Mouse (Mus musculus): ENCODE results near the gene Vrk1. TPM values are rescaled to one million over a fixed set of nuclear protein-coding genes. Genes with fewer than 3 reads are reported as not detected.

Vrk1 gene
- polyA plus RNA-seq (2016; fragmentation: Nextera tagmentation; extraction: Ambion mirVana): 62.9 and 76.4 TPM in 2 replicates

DNA sequence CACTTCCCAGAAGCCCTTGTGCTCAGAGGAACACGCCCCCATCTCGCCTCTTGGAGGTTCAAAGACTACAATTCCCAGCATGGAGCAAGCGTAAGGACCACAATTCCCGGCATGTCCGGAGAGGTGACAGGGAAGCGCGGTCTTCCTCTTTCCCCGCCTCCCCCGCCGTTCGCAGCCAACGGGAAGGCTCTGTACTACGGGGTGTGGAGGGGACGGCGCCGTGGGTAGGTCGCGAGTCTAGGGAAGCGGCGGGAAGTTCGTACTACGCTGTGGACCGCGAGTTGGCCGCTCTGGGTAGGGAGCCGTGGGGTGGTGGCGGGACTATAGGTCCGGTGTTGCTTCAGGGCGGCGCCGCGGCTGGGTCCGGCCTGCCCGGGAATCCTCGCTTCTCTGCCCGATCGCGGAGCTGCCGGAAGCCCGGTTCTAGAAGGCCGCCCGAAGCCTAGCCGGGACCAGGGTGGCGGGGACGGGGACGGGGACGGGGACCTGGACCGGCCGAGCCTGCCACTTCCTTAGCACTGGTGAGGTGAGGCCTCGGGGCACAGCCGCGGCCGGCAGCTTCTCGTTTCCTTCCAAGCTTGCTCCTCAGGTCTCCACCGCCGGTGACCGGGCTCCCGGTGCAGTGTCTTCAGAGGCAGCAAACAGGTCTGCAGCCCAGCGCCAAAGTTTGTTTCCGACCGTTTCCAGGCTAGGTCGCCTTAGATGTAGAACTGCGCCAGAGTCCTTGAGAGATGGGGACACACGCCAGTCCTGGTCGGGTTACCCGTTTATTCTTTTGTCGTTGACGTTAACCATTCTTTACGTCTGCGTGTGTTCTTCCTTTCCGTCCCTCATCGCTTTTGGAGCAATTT is at the start of gene Vrk1:
Vrk1 (plus strand) TSS at position 164 of the 851 bp plus-strand sequence.
- H3K9me3 ChIP-seq: no peaks in the 10 kb centered on the region
- peaks cover 10% of the 10 kb centered on the region; the same call in 1 of the 2 replicates for H3K4me1 ChIP-seq
- peak within 1 kb of the TSS; percentile 92 for H3K27ac ChIP-seq
- H3K4me3 ChIP-seq: peak within 1 kb of the TSS; percentile 97
- WGBS: under 1% methylated on average over 72 of the region's 72 CpGs
- DNase-seq (ENCODE audit: low spot score): peak; percentile 99
- no peaks in the 10 kb centered on the region for H3K27me3 ChIP-seq (ENCODE audit: insufficient read depth, poor library complexity, severe bottlenecking)
- H3K36me3 ChIP-seq: no peaks in the 10 kb centered on the region; the same call in none of the 2 replicates

DNA sequence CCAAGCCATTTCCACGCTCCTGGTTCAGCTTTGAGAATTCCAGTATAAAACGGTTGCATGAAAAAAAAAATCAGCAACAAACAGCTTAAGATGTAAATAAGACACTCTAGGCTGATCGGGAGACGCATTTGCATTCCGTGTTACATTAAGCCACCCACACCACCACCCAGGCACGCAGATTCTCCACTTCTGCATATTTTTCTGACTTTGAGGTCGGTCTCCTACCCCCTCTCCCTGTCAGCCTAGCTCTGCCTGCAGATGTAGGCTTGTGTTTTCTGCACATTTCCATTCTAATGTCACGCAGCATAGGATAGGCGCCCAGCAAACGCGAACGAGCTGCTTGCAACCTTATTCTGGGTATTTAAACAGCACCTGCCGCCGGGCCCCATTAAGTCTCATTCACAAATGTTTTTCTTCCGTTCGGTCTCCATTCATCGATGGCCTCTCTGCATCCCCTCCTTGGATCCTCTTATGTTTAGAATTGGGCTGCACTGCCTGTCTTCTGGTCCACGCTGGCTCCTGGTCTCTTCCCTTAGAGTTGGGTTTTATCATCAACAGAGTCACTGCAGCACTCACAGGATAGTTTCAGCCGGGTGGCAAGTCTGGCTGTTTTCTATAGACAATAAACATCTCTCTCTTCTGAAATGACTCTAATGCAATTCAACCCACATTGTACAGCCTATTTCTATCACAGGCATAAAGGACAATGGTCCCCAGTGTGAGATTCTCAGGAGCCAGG is 49.3 kb upstream of the Vrk1 start:
- Histone ChIP-seq H3K27ac (no peak overlapping the region), H3K9me3 (no peaks in the 10 kb centered on the region), H3K36me3 (no peaks in the 10 kb centered on the region), H3K4me3 (no peak overlapping the region), H3K27me3 (ENCODE audit: insufficient read depth, poor library complexity, severe bottlenecking) (peaks cover 39% of the 10 kb centered on the region), H3K4me1 (peaks cover 11% of the 10 kb centered on the region; the same call in 1 of the 2 replicates)
- 26% methylated on average over 19 of the region's 19 CpGs for WGBS
- DNase-seq (ENCODE audit: low spot score): no peak

DNA sequence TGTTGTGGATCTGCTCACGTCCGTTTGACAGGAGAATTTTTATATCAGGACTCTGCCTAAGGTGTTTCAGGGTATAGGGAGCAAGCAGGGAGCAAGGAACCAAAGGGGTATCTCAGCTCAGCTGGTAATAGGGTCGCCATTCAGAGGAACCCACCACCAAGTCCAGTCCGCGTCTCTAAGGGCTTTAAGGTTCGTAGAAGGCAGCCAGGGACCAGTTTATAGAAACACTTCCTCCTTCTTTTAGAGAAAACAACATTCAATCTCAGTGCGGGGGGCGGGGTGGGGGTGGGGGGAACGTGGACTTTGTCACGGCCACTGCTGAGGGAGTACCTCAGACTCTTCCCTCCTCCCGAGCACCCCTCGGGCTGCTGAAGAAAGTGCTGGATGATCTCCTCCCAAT is 48.4 kb upstream of the Vrk1 start:
- 10% methylated on average over 12 of the region's 12 CpGs for WGBS
- peak overlapping the region; percentile 63; the same call in 1 of the 2 replicates for H3K4me3 ChIP-seq
- H3K27me3 ChIP-seq (ENCODE audit: insufficient read depth, poor library complexity, severe bottlenecking): peaks cover 40% of the 10 kb centered on the region
- H3K9me3 ChIP-seq: no peaks in the 10 kb centered on the region
- H3K36me3 ChIP-seq: no peaks in the 10 kb centered on the region
- H3K4me1 ChIP-seq: peaks cover 7% of the 10 kb centered on the region; the same call in 1 of the 2 replicates
- DNase-seq (ENCODE audit: low spot score): no peak
- no peak overlapping the region for H3K27ac ChIP-seq

DNA sequence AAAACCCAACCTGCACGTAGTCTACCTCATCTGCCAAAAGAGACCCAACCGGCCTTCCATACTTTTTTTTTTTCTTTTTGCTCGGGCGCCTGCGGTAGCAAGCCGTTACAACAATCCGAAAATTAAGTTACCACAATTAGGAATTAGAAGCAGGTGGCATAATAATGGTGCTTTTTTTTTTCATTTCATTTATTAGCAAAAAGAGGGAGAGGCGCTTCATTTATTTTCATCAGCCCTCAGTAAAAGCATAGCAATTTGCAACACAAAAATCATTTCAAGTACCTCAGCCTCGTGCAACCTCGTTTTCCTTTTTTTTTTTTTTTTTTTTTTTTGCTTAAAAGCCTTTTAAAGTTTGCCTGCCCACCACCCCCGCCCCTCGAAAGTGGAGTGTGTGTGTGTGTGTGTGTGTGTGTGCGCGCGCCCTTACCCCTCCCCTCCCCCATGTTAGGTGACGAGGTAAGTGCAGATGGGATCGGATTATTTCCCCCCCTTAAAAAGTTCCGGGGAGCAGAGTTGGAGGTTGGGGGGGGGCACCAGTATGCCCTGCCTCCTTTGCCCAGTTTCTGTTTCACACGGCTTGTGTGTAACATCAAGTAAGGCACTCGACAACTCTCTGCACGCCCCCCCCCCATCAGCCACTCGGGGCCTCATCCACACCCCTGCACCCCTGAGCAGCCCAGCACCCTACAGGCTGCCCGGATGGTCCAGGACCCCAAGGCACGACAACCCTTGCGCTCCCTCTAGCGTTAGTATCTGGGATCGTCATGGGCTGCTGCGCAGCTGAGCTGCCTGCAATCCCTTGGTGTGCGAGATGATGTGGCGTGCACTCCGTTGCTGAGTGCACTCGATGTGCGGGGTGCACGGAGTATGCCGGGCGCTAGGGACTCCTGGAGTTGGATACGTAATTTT is 47.7 kb upstream of the Vrk1 start:
- Histone ChIP-seq H3K27ac (peak overlapping the region; percentile 44; the same call in 1 of the 2 replicates), H3K36me3 (no peaks in the 10 kb centered on the region), H3K4me1 (peaks cover 7% of the 10 kb centered on the region; the same call in 1 of the 2 replicates), H3K4me3 (peak overlapping the region; percentile 63), H3K27me3 (ENCODE audit: insufficient read depth, poor library complexity, severe bottlenecking) (peaks cover 40% of the 10 kb centered on the region), H3K9me3 (no peaks in the 10 kb centered on the region)
- DNase-seq (ENCODE audit: low spot score): peak; percentile 94
- WGBS: 2% methylated on average over 37 of the region's 37 CpGs

DNA sequence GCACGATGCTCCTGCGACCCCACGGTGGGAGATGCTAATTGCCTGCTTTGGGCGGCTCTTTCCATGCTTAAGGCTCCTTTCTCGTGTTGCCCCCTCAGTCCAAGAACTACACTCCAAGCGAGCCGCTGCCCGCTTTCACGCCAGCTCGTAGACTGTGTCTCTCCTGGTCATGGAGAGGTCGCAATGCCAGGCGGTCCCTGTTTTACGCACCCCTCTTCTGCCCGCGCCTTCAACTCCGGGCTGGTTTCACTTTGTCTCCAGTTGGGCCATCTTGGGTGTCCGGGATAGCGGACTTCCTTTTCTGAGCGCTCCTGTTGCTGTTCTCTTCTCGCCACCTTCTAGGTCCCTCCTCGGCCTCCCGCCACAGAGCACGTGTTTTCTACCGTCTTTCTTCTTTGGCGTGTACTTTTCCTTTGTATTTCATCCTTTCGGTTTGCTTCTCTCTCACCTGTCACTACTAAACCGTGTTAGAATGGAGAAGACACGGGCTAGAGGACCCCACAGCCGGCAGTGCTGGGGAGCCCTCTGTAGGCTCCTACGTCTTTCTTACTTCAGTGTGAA is 46.9 kb upstream of the Vrk1 start:
- Histone ChIP-seq H3K4me3 (peak overlapping the region; percentile 63), H3K9me3 (no peaks in the 10 kb centered on the region), H3K36me3 (no peaks in the 10 kb centered on the region), H3K27ac (peak overlapping the region; percentile 44; the same call in 1 of the 2 replicates), H3K4me1 (peaks cover 7% of the 10 kb centered on the region; the same call in 1 of the 2 replicates), H3K27me3 (ENCODE audit: insufficient read depth, poor library complexity, severe bottlenecking) (peaks cover 40% of the 10 kb centered on the region)
- DNase-seq (ENCODE audit: low spot score): no peak
- 4% methylated on average over 30 of the region's 30 CpGs for WGBS

DNA sequence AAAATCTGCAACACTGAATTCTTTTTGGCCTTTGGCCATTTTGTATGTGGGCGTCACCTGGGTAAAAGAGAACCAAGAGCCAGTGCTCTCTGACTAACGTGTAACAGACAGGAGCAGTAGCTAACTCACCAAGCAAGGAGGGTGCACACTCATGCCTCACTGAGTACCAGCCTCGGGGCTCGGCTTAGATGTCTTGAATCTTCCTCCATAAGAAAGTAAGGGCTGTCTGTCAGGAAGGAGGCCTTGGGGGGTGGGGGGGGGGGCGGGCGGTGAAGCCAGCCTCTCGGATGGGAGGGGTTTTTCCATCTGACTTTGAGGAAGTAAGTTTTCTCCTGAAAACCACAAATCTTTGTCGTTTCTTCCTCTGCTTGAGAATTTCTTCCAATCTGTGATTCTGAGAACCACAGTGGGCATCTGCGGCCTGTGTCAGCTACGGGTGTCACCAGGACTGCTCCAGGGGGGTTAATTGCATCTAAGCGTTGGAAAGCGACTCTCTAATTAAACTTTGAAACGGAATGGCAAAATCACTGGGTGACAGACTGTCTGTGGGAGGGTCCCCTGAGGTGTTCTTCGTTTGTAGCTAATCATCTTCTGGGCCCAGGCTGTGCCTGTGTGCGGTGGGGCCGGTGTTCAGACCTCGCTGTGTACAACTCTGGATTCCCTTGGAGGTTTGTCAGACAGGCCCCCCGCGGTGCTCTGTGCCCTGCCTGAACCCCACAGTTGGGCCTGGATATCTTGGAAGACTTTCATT is 43.0 kb upstream of the Vrk1 start:
- no peak for DNase-seq (ENCODE audit: low spot score)
- H3K27me3 ChIP-seq (ENCODE audit: insufficient read depth, poor library complexity, severe bottlenecking): peaks cover 26% of the 10 kb centered on the region
- 0 out of 2 replicates have a peak, but pooled peaks cover 4% of the 10 kb centered on the region for H3K4me1 ChIP-seq
- peak overlapping the region; percentile 56 for H3K4me3 ChIP-seq
- 39% methylated on average over 19 of the region's 19 CpGs for WGBS
- 0 out of 2 replicates have a peak, but pooled peaks cover 2% of the 10 kb centered on the region for H3K9me3 ChIP-seq
- no peaks in the 10 kb centered on the region for H3K36me3 ChIP-seq
- H3K27ac ChIP-seq: no peak overlapping the region

DNA sequence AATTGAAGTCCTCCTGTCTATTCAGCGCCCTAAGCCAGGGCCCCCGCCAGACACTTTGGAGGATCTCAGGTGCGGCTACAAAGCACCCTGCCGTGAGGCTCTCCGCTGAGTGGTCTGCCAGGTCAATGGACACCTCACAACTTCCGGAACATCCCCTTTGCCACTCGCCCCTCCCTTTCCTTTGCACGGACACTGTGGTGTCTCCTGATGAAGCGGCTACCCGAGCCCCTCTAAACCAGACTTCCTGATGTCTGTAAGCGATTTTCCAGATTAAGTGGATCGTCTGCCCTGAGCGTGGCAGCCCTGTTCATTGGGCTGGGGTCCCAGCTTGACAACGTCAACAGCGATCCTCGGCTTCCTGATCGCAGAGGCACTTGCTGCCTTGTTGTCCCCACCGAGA is 42.2 kb upstream of the Vrk1 start:
- H3K4me1 ChIP-seq: no peaks in the 10 kb centered on the region
- no peaks in the 10 kb centered on the region for H3K36me3 ChIP-seq
- peak overlapping the region; percentile 56 for H3K4me3 ChIP-seq
- DNase-seq (ENCODE audit: low spot score): no peak
- WGBS: 10% methylated on average over 18 of the region's 18 CpGs
- H3K9me3 ChIP-seq: 0 out of 2 replicates have a peak, but pooled peaks cover 3% of the 10 kb centered on the region
- peak overlapping the region; percentile 62; the same call in 1 of the 2 replicates for H3K27ac ChIP-seq
- peaks cover 26% of the 10 kb centered on the region for H3K27me3 ChIP-seq (ENCODE audit: insufficient read depth, poor library complexity, severe bottlenecking)

DNA sequence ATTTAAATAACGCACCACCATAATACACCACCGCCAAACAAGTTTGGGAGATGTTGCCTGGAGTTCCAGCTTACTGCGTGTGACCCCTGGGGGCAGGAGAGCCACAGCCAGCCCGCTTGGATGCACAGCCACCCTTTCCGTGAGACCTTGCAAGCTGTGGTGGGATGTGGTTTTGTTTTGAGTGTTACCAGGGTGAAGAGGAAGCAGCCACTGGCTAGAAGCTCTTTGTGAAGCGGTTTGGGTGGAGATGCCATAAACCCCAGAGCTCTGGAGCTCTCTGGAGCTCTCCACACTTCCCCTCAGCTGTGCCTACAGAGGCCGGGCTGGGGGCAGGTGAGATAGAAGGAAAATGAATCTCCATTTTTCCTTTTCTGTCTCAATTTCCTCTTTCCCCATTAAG is 38.8 kb upstream of the Vrk1 start:
- Histone ChIP-seq H3K36me3 (no peaks in the 10 kb centered on the region), H3K4me3 (no peak overlapping the region), H3K9me3 (0 out of 2 replicates have a peak, but pooled peaks cover 3% of the 10 kb centered on the region), H3K27ac (no peak overlapping the region), H3K27me3 (ENCODE audit: insufficient read depth, poor library complexity, severe bottlenecking) (peaks cover 22% of the 10 kb centered on the region), H3K4me1 (no peaks in the 10 kb centered on the region)
- WGBS: 62% methylated on average over 7 of the region's 7 CpGs
- DNase-seq (ENCODE audit: low spot score): no peak

DNA sequence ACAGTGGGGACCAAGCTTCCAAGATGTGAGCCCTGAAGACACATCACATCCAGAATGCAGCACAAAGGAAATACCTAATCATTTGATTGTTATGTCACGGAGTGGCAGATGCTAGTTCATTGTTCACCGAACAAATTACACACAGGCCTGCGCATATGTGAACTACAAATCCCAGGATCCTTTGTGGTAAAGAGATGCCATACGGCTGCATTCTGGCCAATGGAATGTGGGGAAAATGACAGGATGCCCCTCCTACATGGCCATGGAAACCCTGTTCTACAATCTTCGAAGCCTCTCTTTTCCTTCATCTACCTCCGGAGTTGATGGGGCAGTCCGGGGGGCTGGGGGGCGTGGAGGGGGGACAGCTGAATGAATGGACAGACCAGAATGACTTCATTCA is 37.4 kb upstream of the Vrk1 start:
- Histone ChIP-seq H3K36me3 (no peaks in the 10 kb centered on the region), H3K27ac (no peak overlapping the region), H3K27me3 (ENCODE audit: insufficient read depth, poor library complexity, severe bottlenecking) (peaks cover 21% of the 10 kb centered on the region), H3K4me1 (no peaks in the 10 kb centered on the region), H3K4me3 (no peak overlapping the region), H3K9me3 (0 out of 2 replicates have a peak, but pooled peaks cover 3% of the 10 kb centered on the region)
- WGBS: 79% methylated on average over 8 of the region's 8 CpGs
- no peak for DNase-seq (ENCODE audit: low spot score)

DNA sequence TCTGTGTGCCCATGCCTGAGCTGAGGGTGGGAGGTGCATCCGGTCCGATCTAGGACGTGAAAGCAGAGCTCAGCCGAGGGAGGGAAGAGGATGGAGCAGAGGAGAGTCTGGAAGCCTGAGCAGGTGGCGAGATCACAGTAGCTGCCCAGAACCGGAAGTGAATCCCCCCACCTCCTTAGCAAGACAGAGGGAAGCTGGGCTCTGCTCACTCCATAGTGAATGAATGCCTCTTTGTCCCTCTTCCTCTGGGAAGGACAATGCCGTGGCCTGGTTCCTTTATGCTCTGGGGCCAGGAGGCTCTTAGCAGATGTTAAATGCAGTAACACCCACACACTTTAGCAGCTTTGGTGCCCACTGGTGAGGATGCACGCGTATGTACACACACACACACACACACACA is 36.3 kb upstream of the Vrk1 start:
- Histone ChIP-seq H3K4me1 (no peaks in the 10 kb centered on the region), H3K4me3 (no peak overlapping the region), H3K27ac (no peak overlapping the region), H3K36me3 (no peaks in the 10 kb centered on the region), H3K9me3 (0 out of 2 replicates have a peak, but pooled peaks cover 3% of the 10 kb centered on the region), H3K27me3 (ENCODE audit: insufficient read depth, poor library complexity, severe bottlenecking) (peaks cover 19% of the 10 kb centered on the region)
- WGBS: 58% methylated on average over 9 of the region's 9 CpGs
- DNase-seq (ENCODE audit: low spot score): no peak

DNA sequence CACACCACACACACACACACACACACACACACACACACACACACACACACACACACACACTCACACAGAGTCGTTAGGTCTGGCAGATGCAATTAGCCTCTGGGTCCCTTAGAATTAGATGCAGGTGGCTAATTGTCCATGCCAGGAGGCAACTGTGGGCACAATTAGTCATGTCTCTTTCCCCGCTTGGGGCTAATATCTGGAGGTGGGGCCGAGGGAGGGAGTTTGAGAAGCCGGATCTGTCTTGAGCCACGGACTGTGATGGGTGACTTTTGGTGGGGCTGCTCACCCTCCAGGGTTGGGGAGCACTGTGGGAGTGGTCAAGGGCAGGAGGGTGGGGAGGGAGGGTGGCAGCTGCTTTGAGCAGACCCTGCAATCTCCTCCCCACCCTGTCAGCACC is 35.9 kb upstream of the Vrk1 start:
- H3K4me3 ChIP-seq: no peak overlapping the region
- H3K4me1 ChIP-seq: no peaks in the 10 kb centered on the region
- no peak for DNase-seq (ENCODE audit: low spot score)
- H3K27me3 ChIP-seq (ENCODE audit: insufficient read depth, poor library complexity, severe bottlenecking): peaks cover 15% of the 10 kb centered on the region
- no peaks in the 10 kb centered on the region for H3K36me3 ChIP-seq
- H3K9me3 ChIP-seq: 0 out of 2 replicates have a peak, but pooled peaks cover 3% of the 10 kb centered on the region
- no peak overlapping the region for H3K27ac ChIP-seq
- 65% methylated on average over 5 of the region's 5 CpGs for WGBS

All from heart, embryonic 10.5 days (tissue).